Mouse (Mus musculus): ENCODE data around the gene Brms1. TPM values are rescaled to one million over a fixed set of nuclear protein-coding genes. Genes with fewer than 3 reads are reported as not detected.

Gene Brms1
- polyA plus RNA-seq, 1 experiment from 2014 or later: 22.6 TPM

DNA sequence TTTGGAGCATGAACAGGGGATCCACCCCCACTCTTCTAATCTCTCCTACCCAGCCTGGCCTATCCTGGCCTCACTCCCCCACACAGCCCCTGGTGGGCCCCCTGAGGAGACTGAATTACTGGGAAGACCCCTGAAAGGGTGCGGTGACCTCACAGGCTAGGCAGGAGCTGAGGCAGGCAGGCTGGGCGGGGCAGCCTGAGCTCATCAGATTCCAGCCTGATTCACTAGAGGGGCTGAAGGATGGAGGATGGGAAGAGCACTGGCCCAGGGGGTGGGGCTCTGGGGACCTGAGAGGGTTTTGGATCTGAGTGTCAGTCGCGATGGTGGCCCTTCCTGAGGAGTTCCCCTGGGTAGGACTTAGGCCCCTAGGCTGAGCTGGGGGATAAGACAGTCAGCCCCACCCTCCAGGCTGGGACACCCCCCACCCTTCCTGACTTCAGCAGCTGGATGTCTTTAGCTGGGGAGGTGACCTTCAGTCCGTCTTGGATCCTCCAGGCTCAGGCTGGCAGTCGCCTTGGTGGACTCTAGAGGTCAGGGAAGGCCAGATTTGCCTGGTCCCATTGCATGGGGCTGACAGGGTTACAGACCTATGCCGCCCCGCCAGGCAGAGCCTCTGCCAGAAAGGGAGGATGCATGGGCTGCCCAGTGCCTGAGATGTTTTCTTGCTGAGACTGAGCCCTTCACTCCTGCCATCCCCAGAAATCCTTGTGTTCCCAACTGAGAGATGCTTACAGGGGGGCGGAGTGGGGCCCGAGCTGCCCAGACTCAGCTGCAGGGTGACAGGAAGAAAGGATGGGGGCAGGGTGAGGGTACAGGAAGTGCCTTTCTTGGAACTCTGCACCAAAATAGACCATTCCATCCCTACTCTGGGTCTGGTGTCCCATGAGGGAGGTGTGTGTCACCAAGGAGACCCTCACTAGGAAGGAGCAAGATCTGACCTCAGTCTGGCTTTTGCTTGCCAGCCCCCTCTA, 17.9 kb downstream of the Brms1 start:
- DNase-seq: no peak
- Histone ChIP-seq H3K4me2 (ENCODE audit: low read depth, low read length) (no peak overlapping the region), H3K27ac (ENCODE audit: low read depth) (peak overlapping the region; percentile 34), H3K9me3 (ENCODE audit: low read length) (no peaks in the 10 kb centered on the region), H3K27me3 (ENCODE audit: insufficient read depth, low read length) (peaks cover 9% of the 10 kb centered on the region), H3K4me3 (ENCODE audit: low read depth, low read length) (no peak overlapping the region), H3K9ac (replicated peaks) (no peak overlapping the region), H3K36me3 (replicated peaks; ENCODE audit: insufficient read depth, low read length) (no peaks in the 10 kb centered on the region), H3K4me1 (ENCODE audit: insufficient read depth) (peaks cover 6% of the 10 kb centered on the region; the same call in 1 of the 2 replicates)
- WGBS (ENCODE audit: insufficient replicate concordance): 23% methylated on average over 10 of the region's 10 CpGs
- TF ChIP-seq CTCF (IDR thresholded peaks at IDR 0.05; ENCODE audit: low read depth): no peak
- no peak for TF ChIP-seq EP300 (IDR thresholded peaks at IDR 0.05; ENCODE audit: low read depth)
- no peak for ATAC-seq

- peaks cover 6% of the 10 kb centered on the region; the same call in 1 of the 2 replicates for H3K4me1 ChIP-seq (ENCODE audit: insufficient read depth)
- no peaks in the 10 kb centered on the region for H3K36me3 ChIP-seq (replicated peaks; ENCODE audit: insufficient read depth, low read length)
- DNase-seq (no peak), ATAC-seq (no peak)
- no peak overlapping the region for H3K4me2 ChIP-seq (ENCODE audit: low read depth, low read length)
- peaks cover 6% of the 10 kb centered on the region for H3K27me3 ChIP-seq (ENCODE audit: insufficient read depth, low read length)
- no peak overlapping the region for H3K9ac ChIP-seq (replicated peaks)
- no peak overlapping the region for H3K27ac ChIP-seq (ENCODE audit: low read depth)
- WGBS (ENCODE audit: insufficient replicate concordance): 45% methylated on average over 5 of the region's 5 CpGs
- no peak overlapping the region for H3K4me3 ChIP-seq (ENCODE audit: low read depth, low read length)
- H3K9me3 ChIP-seq (ENCODE audit: low read length): no peaks in the 10 kb centered on the region
- no peak for TF ChIP-seq EP300 (IDR thresholded peaks at IDR 0.05; ENCODE audit: low read depth)
- TF ChIP-seq CTCF (IDR thresholded peaks at IDR 0.05; ENCODE audit: low read depth): no peak
These were observed 19.5 kb downstream of the Brms1 start for GRCm38 (mm10) chr19:5060365-5061330.

DNA sequence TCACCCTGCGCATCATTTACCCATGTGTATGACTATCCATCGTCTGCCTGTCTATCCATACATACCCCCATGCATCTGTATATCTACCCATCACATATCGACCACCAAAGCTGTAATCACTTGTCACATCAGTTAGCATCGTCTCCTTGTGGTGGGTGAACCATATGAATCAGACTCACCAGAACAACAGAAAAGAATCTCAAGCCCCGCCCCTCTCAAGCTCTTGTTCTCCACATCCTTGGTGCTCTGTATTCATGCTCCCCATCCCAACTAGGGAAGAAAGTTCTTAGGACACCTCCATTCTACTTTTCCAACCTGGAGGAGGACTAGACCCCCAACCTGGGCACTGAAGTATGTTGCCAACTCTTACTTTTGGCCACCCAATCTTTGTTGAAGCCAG, 20.9 kb downstream of the Brms1 start:
- TF ChIP-seq CTCF (IDR thresholded peaks at IDR 0.05; ENCODE audit: low read depth) (no peak), EP300 (IDR thresholded peaks at IDR 0.05; ENCODE audit: low read depth) (no peak)
- Histone ChIP-seq H3K27ac (ENCODE audit: low read depth) (no peak overlapping the region), H3K4me3 (ENCODE audit: low read depth, low read length) (no peak overlapping the region), H3K27me3 (ENCODE audit: insufficient read depth, low read length) (peaks cover 9% of the 10 kb centered on the region), H3K9ac (replicated peaks) (no peak overlapping the region), H3K4me1 (ENCODE audit: insufficient read depth) (peaks cover 6% of the 10 kb centered on the region; the same call in 1 of the 2 replicates), H3K9me3 (ENCODE audit: low read length) (no peaks in the 10 kb centered on the region), H3K4me2 (ENCODE audit: low read depth, low read length) (no peak overlapping the region), H3K36me3 (replicated peaks; ENCODE audit: insufficient read depth, low read length) (no peaks in the 10 kb centered on the region)
- 70% methylated on average over 5 of the region's 5 CpGs for WGBS (ENCODE audit: insufficient replicate concordance)
- DNase-seq: no peak
- no peak for ATAC-seq

DNA sequence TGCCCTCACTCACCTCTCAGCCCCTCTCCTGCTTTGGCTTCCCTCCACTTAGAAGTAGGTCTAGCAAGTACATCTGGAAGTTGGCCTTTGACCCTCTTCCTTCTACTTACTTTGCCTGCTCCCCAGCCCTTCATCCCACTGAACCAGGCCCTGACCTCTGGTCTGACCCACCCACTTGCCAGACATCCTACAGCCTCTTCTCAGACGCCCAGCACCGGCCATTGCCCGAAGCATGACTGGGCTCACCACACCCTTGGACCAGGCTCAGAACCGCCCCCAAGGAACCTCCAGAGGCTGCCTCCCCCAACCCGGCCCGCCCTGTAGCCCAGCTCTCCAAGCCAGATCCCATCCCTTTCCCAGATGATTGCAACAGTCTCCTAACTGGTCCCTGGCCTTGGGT, 21.3 kb downstream of the Brms1 start:
- DNase-seq: no peak
- ATAC-seq: no peak
- Histone ChIP-seq H3K9ac (replicated peaks) (no peak overlapping the region), H3K27ac (ENCODE audit: low read depth) (no peak overlapping the region), H3K27me3 (ENCODE audit: insufficient read depth, low read length) (peaks cover 10% of the 10 kb centered on the region), H3K36me3 (replicated peaks; ENCODE audit: insufficient read depth, low read length) (no peaks in the 10 kb centered on the region), H3K4me2 (ENCODE audit: low read depth, low read length) (no peak overlapping the region), H3K9me3 (ENCODE audit: low read length) (no peaks in the 10 kb centered on the region), H3K4me1 (ENCODE audit: insufficient read depth) (peaks cover 7% of the 10 kb centered on the region; the same call in 1 of the 2 replicates), H3K4me3 (ENCODE audit: low read depth, low read length) (no peak overlapping the region)
- TF ChIP-seq EP300 (IDR thresholded peaks at IDR 0.05; ENCODE audit: low read depth): no peak
- TF ChIP-seq CTCF (IDR thresholded peaks at IDR 0.05; ENCODE audit: low read depth): no peak
- 85% methylated on average over 6 of the region's 6 CpGs for WGBS (ENCODE audit: insufficient replicate concordance)

GRCm38 (mm10) chr19:5065104-5065503, 23.9 kb downstream of the Brms1 start:
- Histone ChIP-seq H3K4me1 (ENCODE audit: insufficient read depth) (peaks cover 8% of the 10 kb centered on the region), H3K4me2 (ENCODE audit: low read depth, low read length) (no peak overlapping the region), H3K36me3 (replicated peaks; ENCODE audit: insufficient read depth, low read length) (no peaks in the 10 kb centered on the region), H3K9me3 (ENCODE audit: low read length) (no peaks in the 10 kb centered on the region), H3K4me3 (ENCODE audit: low read depth, low read length) (no peak overlapping the region), H3K27ac (ENCODE audit: low read depth) (no peak overlapping the region), H3K9ac (replicated peaks) (no peak overlapping the region), H3K27me3 (ENCODE audit: insufficient read depth, low read length) (peaks cover 32% of the 10 kb centered on the region)
- no peak for TF ChIP-seq CTCF (IDR thresholded peaks at IDR 0.05; ENCODE audit: low read depth)
- no peak for TF ChIP-seq EP300 (IDR thresholded peaks at IDR 0.05; ENCODE audit: low read depth)
- no peak for DNase-seq
- no peak for ATAC-seq
- 50% methylated on average over 7 of the region's 7 CpGs for WGBS (ENCODE audit: insufficient replicate concordance)
